Mouse (Mus musculus) olfactory bulb, adult 2 months (tissue): ENCODE results near the gene Cym.

Source experiments
- CTCF ChIP-seq: fragments of 200-500 bp; IDR thresholded peaks from 2 replicates; pipeline ENCODE4 v1.5.1; 2012; ENCODE audit warnings: low read depth, mild to moderate bottlenecking, low read length, moderate library complexity; ENCODE audit not compliant: insufficient read depth
- POLR2A ChIP-seq: fragments of 200-500 bp; IDR thresholded peaks from 2 replicates; pipeline ENCODE4 v1.6.1; 2012; ENCODE audit warnings: mild to moderate bottlenecking, low read depth, low read length, moderate library complexity; ENCODE audit not compliant: insufficient read depth

DNA sequence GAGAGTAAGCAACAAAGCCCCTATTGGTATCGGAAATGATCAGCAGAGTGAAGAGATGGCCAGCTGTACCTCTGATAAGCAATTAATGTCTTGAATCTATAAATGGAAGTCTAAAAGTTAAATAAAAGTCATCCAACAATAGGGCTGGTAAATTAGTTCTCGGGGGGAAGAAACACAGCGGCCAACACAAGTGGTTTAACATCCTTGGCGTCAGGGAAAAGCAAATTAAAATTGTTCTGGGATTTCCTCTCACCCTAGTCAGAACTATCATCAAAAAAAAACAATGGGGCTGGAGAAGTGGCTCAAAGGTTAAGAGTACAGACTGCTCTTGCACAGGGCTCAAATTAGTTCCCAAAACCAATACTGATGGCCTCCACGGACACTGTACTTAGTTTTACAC is 4.3 kb upstream of the Cym start:
- no peak for TF ChIP-seq CTCF
- TF ChIP-seq POLR2A: no peak
